Mouse (Mus musculus) thymus, adult 2 months (tissue): ENCODE measurements around the gene Gm21477.
"Not testable (repeated sequence)": the region's sequence is repeated elsewhere in the genome, so short reads cannot be mapped to it uniquely, and the experiment has no call there.

ENCODE experiments used
- CTCF ChIP-seq: fragments of 200-500 bp; IDR thresholded peaks from 2 replicates; pipeline ENCODE4 v1.5.1; 2012; ENCODE audit warnings: mild to moderate bottlenecking, control low read depth, low read length, moderate library complexity, borderline replicate concordance; ENCODE audit not compliant: control insufficient read depth, poor library complexity, insufficient read depth; ENCODE audit errors: extremely low read depth
- POLR2A ChIP-seq: fragments of 200-500 bp; IDR thresholded peaks from 2 replicates; pipeline ENCODE4 v1.6.1; 2012; ENCODE audit warnings: mild to moderate bottlenecking, low read length, control low read depth, moderate library complexity; ENCODE audit not compliant: control insufficient read depth, poor library complexity, insufficient read depth; ENCODE audit errors: extremely low read depth

DNA sequence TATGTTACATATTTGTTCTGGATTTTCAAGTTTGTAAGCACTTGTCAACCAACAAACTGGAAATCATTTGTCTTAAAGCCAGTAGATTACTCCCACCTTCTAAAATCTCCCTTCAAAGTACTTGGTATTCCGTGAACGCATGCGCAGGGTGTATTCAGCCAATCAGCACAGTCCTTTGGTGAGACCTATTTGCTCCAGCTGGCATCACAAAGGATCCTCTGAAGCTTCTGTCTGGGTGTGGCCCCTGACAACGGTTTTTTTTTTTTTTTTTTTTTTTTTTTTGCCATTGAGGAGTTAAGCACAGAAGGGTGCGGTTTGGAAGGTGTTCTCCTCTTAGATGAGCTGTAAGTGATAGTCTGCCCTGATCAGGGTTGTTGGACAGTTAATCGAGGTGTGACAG, at the start of gene Gm21477:
- not testable (repeated sequence) for TF ChIP-seq POLR2A, CTCF
